In genomic region chr1:158400898-158401297, GRCm38 (mm10) we compare ENCODE assay signal across 23 mouse cellular contexts. TPM values are rescaled to one million over a fixed set of nuclear protein-coding genes. Genes with fewer than 3 reads are reported as not detected.
DNase-seq lines count a peak whose midpoint lies in the region; ATAC-seq and TF ChIP-seq lines count a peak whose summit lies in the region.
"Had no signal": no experiment of that assay in that cellular context is flagged by ENCODE, and none has a peak within 500 bp of the region (broad histone marks: within the 10 kb centered on the region; RNA-seq: fewer than 3 reads in every experiment).

No protein-coding gene starts in this region.

- ATAC-seq in forebrain, embryonic 13.5 days: peak; percentile 87
- no peak for ATAC-seq in forebrain, embryonic 11.5 days (replicated peaks; ENCODE audit: low FRiP score)
- no peak for ATAC-seq in midbrain, embryonic 12.5 days (ENCODE audit: low FRiP score, low read depth)
- ATAC-seq in midbrain, postnatal 0 days (ENCODE audit: low FRiP score): no peak
- ATAC-seq in forebrain, embryonic 14.5 days: peak; percentile 79; the same call in 1 of the 2 replicates
- peak; percentile 64 for ATAC-seq in neural tube, embryonic 14.5 days (ENCODE audit: low read depth)
- no peak for ATAC-seq in lung, postnatal 0 days
- ATAC-seq: intestine, embryonic 15.5 days; Patski had no signal

- H3K4me1 ChIP-seq in forebrain, embryonic 13.5 days: peaks cover 27% of the 10 kb centered on the region
- no peaks in the 10 kb centered on the region for H3K4me1 ChIP-seq in forebrain, embryonic 11.5 days (replicated peaks; ENCODE audit: control insufficient read depth, insufficient read depth, low read length)
- peaks cover 5% of the 10 kb centered on the region; the same call in 1 of the 2 replicates for H3K4me1 ChIP-seq in midbrain, embryonic 12.5 days
- no peaks in the 10 kb centered on the region for H3K4me1 ChIP-seq in midbrain, postnatal 0 days (ENCODE audit: insufficient read depth, low read length)
- peaks cover 7% of the 10 kb centered on the region; the same call in 1 of the 2 replicates for H3K4me1 ChIP-seq in forebrain, embryonic 14.5 days (ENCODE audit: control insufficient read depth, insufficient read depth, low read length)
- no peaks in the 10 kb centered on the region; the same call in 1 of the 2 replicates for H3K4me1 ChIP-seq in neural tube, embryonic 14.5 days (ENCODE audit: control insufficient read depth, insufficient read depth, low read length)
- no peaks in the 10 kb centered on the region for H3K4me1 ChIP-seq in lung, postnatal 0 days (ENCODE audit: insufficient read depth, low read depth, low read length)
- H3K4me1 ChIP-seq: embryonic facial prominence, embryonic 10.5 days; intestine, embryonic 15.5 days had no signal

- H3K9ac ChIP-seq in forebrain, embryonic 13.5 days: no peak overlapping the region
- no peak overlapping the region for H3K9ac ChIP-seq in forebrain, embryonic 11.5 days (ENCODE audit: low read length)
- H3K9ac ChIP-seq in midbrain, embryonic 12.5 days (replicated peaks): no peak overlapping the region
- no peak overlapping the region for H3K9ac ChIP-seq in midbrain, postnatal 0 days (replicated peaks; ENCODE audit: low read length, poor library complexity, severe bottlenecking)
- no peak overlapping the region for H3K9ac ChIP-seq in forebrain, embryonic 14.5 days (ENCODE audit: low read length)
- H3K9ac ChIP-seq in neural tube, embryonic 14.5 days (replicated peaks; ENCODE audit: low read depth, low read length): no peak overlapping the region
- no peak overlapping the region for H3K9ac ChIP-seq in lung, postnatal 0 days (replicated peaks; ENCODE audit: low read depth)
- H3K9ac ChIP-seq: hindbrain, embryonic 12.5 days; intestine, embryonic 15.5 days had no signal

- H3K36me3 ChIP-seq in forebrain, embryonic 13.5 days (ENCODE audit: poor library complexity, severe bottlenecking): peaks cover 14% of the 10 kb centered on the region
- no peaks in the 10 kb centered on the region for H3K36me3 ChIP-seq in forebrain, embryonic 11.5 days (ENCODE audit: control insufficient read depth, insufficient read depth, low read length)
- no peaks in the 10 kb centered on the region for H3K36me3 ChIP-seq in midbrain, embryonic 12.5 days
- no peaks in the 10 kb centered on the region for H3K36me3 ChIP-seq in midbrain, postnatal 0 days (ENCODE audit: insufficient read depth, low read length)
- no peaks in the 10 kb centered on the region for H3K36me3 ChIP-seq in forebrain, embryonic 14.5 days (ENCODE audit: control insufficient read depth, insufficient read depth, low read length)
- H3K36me3 ChIP-seq in neural tube, embryonic 14.5 days (ENCODE audit: control insufficient read depth, insufficient read depth, low read length): no peaks in the 10 kb centered on the region
- H3K36me3 ChIP-seq in lung, postnatal 0 days (ENCODE audit: insufficient read depth, low read length): no peaks in the 10 kb centered on the region
- H3K36me3 ChIP-seq: embryonic facial prominence, embryonic 10.5 days; intestine, embryonic 15.5 days had no signal

- no peaks in the 10 kb centered on the region for H3K9me3 ChIP-seq in forebrain, embryonic 13.5 days (replicated peaks)
- no peaks in the 10 kb centered on the region for H3K9me3 ChIP-seq in forebrain, embryonic 11.5 days (ENCODE audit: control insufficient read depth, low read length)
- H3K9me3 ChIP-seq in midbrain, embryonic 12.5 days: no peaks in the 10 kb centered on the region
- no peaks in the 10 kb centered on the region for H3K9me3 ChIP-seq in midbrain, postnatal 0 days (ENCODE audit: low read length)
- H3K9me3 ChIP-seq in forebrain, embryonic 14.5 days (replicated peaks; ENCODE audit: control insufficient read depth, low read length): no peaks in the 10 kb centered on the region
- no peaks in the 10 kb centered on the region for H3K9me3 ChIP-seq in neural tube, embryonic 14.5 days (ENCODE audit: control insufficient read depth, low read length)
- no peaks in the 10 kb centered on the region for H3K9me3 ChIP-seq in lung, postnatal 0 days (ENCODE audit: low read length)
- H3K9me3 ChIP-seq: embryonic facial prominence, embryonic 10.5 days; hindbrain, embryonic 12.5 days; intestine, embryonic 15.5 days had no signal

- H3K27me3 ChIP-seq in forebrain, embryonic 13.5 days: no peaks in the 10 kb centered on the region
- H3K27me3 ChIP-seq in forebrain, embryonic 11.5 days (ENCODE audit: control insufficient read depth, insufficient read depth, low read length): no peaks in the 10 kb centered on the region
- H3K27me3 ChIP-seq in midbrain, embryonic 12.5 days: no peaks in the 10 kb centered on the region
- no peaks in the 10 kb centered on the region for H3K27me3 ChIP-seq in midbrain, postnatal 0 days (ENCODE audit: insufficient read depth, low read length)
- no peaks in the 10 kb centered on the region for H3K27me3 ChIP-seq in forebrain, embryonic 14.5 days (replicated peaks; ENCODE audit: control insufficient read depth, insufficient read depth, low read length)
- H3K27me3 ChIP-seq in neural tube, embryonic 14.5 days (ENCODE audit: control insufficient read depth, insufficient read depth, low read length): no peaks in the 10 kb centered on the region
- no peaks in the 10 kb centered on the region for H3K27me3 ChIP-seq in lung, postnatal 0 days (replicated peaks; ENCODE audit: insufficient read depth, low read length)
- H3K27me3 ChIP-seq: hindbrain, embryonic 12.5 days; intestine, embryonic 15.5 days had no signal

- no peak overlapping the region for H3K4me2 ChIP-seq in forebrain, embryonic 13.5 days
- no peak overlapping the region for H3K4me2 ChIP-seq in forebrain, embryonic 11.5 days (ENCODE audit: low read depth, low read length, severe bottlenecking)
- no peak overlapping the region for H3K4me2 ChIP-seq in midbrain, embryonic 12.5 days (replicated peaks)
- H3K4me2 ChIP-seq in midbrain, postnatal 0 days (ENCODE audit: low read depth, low read length, poor library complexity, severe bottlenecking): no peak overlapping the region
- H3K4me2 ChIP-seq in forebrain, embryonic 14.5 days (ENCODE audit: low read length): no peak overlapping the region
- no peak overlapping the region for H3K4me2 ChIP-seq in neural tube, embryonic 14.5 days (ENCODE audit: low read depth, low read length)
- H3K4me2 ChIP-seq in lung, postnatal 0 days (replicated peaks; ENCODE audit: low read depth, low read length): no peak overlapping the region
- H3K4me2 ChIP-seq: hindbrain, embryonic 12.5 days; intestine, embryonic 15.5 days had no signal

- H3K27ac ChIP-seq in forebrain, embryonic 13.5 days: no peak overlapping the region
- H3K27ac ChIP-seq in forebrain, embryonic 11.5 days (ENCODE audit: low read depth, low read length): no peak overlapping the region
- 0 out of 2 replicates have a peak overlapping the region, but pooled peaks have one; percentile 4 for H3K27ac ChIP-seq in midbrain, embryonic 12.5 days (replicated peaks)
- no peak overlapping the region for H3K27ac ChIP-seq in midbrain, postnatal 0 days (ENCODE audit: low read depth, low read length)
- H3K27ac ChIP-seq in forebrain, embryonic 14.5 days (ENCODE audit: low read depth, low read length): peak overlapping the region; percentile 3; the same call in 1 of the 2 replicates
- H3K27ac ChIP-seq in neural tube, embryonic 14.5 days (ENCODE audit: low read depth, low read length): no peak overlapping the region
- H3K27ac ChIP-seq in lung, postnatal 0 days (ENCODE audit: low read length): no peak overlapping the region
- H3K27ac ChIP-seq: embryonic facial prominence, embryonic 10.5 days; hindbrain, embryonic 12.5 days; intestine, embryonic 15.5 days had no signal

- no peak for TF ChIP-seq CTCF in midbrain, postnatal 0 days (IDR thresholded peaks at IDR 0.05)
- TF ChIP-seq CTCF in lung, postnatal 0 days (IDR thresholded peaks at IDR 0.05): no peak

- no peak for DNase-seq in forebrain, embryonic 11.5 days (ENCODE audit: low spot score)
- no peak for DNase-seq in midbrain, postnatal 0 days (ENCODE audit: low spot score)
- DNase-seq in forebrain, embryonic 14.5 days (ENCODE audit: low spot score): peak; percentile 63
- DNase-seq in lung, postnatal 10 days: no peak
- DNase-seq in lung, postnatal 0 days (ENCODE audit: low spot score): no peak
- DNase-seq: adrenal gland, adult 8-10 months; adrenal gland, postnatal 36 days; cerebellum, adult 2 months; cerebellum, postnatal 10 days; gastrocnemius, postnatal 36 days; heart, adult 11 months; heart, postnatal 10 days; heart, postnatal 4 days; kidney, adult 2 months had no signal

- WGBS in forebrain, embryonic 13.5 days: 42% methylated on average over 2 of the region's 2 CpGs
- 68% methylated on average over 2 of the region's 2 CpGs for WGBS in forebrain, embryonic 11.5 days
- 78% methylated on average over 2 of the region's 2 CpGs for WGBS in midbrain, embryonic 12.5 days
- WGBS in midbrain, postnatal 0 days: 78% methylated on average over 2 of the region's 2 CpGs
- WGBS in forebrain, embryonic 14.5 days: 30% methylated on average over 2 of the region's 2 CpGs
- 44% methylated on average over 2 of the region's 2 CpGs for WGBS in neural tube, embryonic 14.5 days
- WGBS in lung, postnatal 0 days: 58% methylated on average over 2 of the region's 2 CpGs

- H3K4me3 ChIP-seq in forebrain, embryonic 13.5 days: no peak overlapping the region
- no peak overlapping the region for H3K4me3 ChIP-seq in forebrain, embryonic 11.5 days (ENCODE audit: low read depth, low read length)
- no peak overlapping the region for H3K4me3 ChIP-seq in midbrain, embryonic 12.5 days
- H3K4me3 ChIP-seq in midbrain, postnatal 0 days (ENCODE audit: low read depth, low read length): no peak overlapping the region
- H3K4me3 ChIP-seq in forebrain, embryonic 14.5 days (ENCODE audit: low read depth, low read length): no peak overlapping the region
- H3K4me3 ChIP-seq in neural tube, embryonic 14.5 days (ENCODE audit: low read depth, low read length): no peak overlapping the region
- H3K4me3 ChIP-seq in lung, postnatal 0 days (ENCODE audit: low read depth, low read length): no peak overlapping the region
- H3K4me3 ChIP-seq: embryonic facial prominence, embryonic 10.5 days; hindbrain, embryonic 12.5 days; intestine, embryonic 15.5 days had no signal

- no peak for TF ChIP-seq EP300 in lung, postnatal 0 days (IDR thresholded peaks at IDR 0.05)

RNA-seq across cellular contexts. Expression of gene Astn1, which starts 38.8 kb away (rescaled TPM):
- 24.7 and 28.5 TPM in 2 replicates for polyA plus RNA-seq in forebrain, embryonic 13.5 days (2015; fragmentation: Nextera tagmentation; extraction: Ambion mirVana)
- polyA plus RNA-seq in forebrain, embryonic 11.5 days (2014; fragmentation: Nextera tagmentation; extraction: Ambion mirVana): 19.2 and 19.5 TPM in 2 replicates
- 21.0 and 26.6 TPM in 2 replicates for polyA plus RNA-seq in midbrain, embryonic 12.5 days (2016; fragmentation: Nextera tagmentation; extraction: Ambion mirVana)
- total RNA-seq in midbrain, postnatal 0 days (2014; rRNA removed): 157 and 180 TPM in 2 replicates
- 36.5 and 36.7 TPM in 2 replicates for polyA plus RNA-seq in midbrain, postnatal 0 days (2015; fragmentation: Nextera tagmentation; extraction: Ambion mirVana)
- polyA plus RNA-seq in forebrain, embryonic 14.5 days (2014; fragmentation: Nextera tagmentation; extraction: Ambion mirVana): 38.4 and 40.1 TPM in 2 replicates
- 60.7 and 70.6 TPM in 2 replicates for polyA plus RNA-seq in neural tube, embryonic 14.5 days (2014; fragmentation: Nextera tagmentation; extraction: Ambion mirVana)
- 0.05 and 0.06 TPM in 2 replicates for polyA plus RNA-seq in lung, postnatal 0 days (2015; fragmentation: Nextera tagmentation; extraction: Ambion mirVana)
- total RNA-seq: MEL had no signal
- polyA plus RNA-seq: C2C12, Patski had no signal

RNA-seq across cellular contexts. Expression of gene Brinp2, which starts 44.8 kb away (rescaled TPM):
- 19.0 and 27.1 TPM in 2 replicates for polyA plus RNA-seq in forebrain, embryonic 13.5 days (2015; fragmentation: Nextera tagmentation; extraction: Ambion mirVana)
- polyA plus RNA-seq in forebrain, embryonic 11.5 days (2014; fragmentation: Nextera tagmentation; extraction: Ambion mirVana): 6.2 and 7.1 TPM in 2 replicates
- 8.1 and 10.2 TPM in 2 replicates for polyA plus RNA-seq in midbrain, embryonic 12.5 days (2016; fragmentation: Nextera tagmentation; extraction: Ambion mirVana)
- total RNA-seq in midbrain, postnatal 0 days (2014; rRNA removed): 55.8 and 67.0 TPM in 2 replicates
- 41.0 and 44.0 TPM in 2 replicates for polyA plus RNA-seq in midbrain, postnatal 0 days (2015; fragmentation: Nextera tagmentation; extraction: Ambion mirVana)
- 23.6 and 36.7 TPM in 2 replicates for polyA plus RNA-seq in forebrain, embryonic 14.5 days (2014; fragmentation: Nextera tagmentation; extraction: Ambion mirVana)
- 24.0 and 25.9 TPM in 2 replicates for polyA plus RNA-seq in neural tube, embryonic 14.5 days (2014; fragmentation: Nextera tagmentation; extraction: Ambion mirVana)
- polyA plus RNA-seq in lung, postnatal 0 days (2015; fragmentation: Nextera tagmentation; extraction: Ambion mirVana): 0.02 and 0.04 TPM in 2 replicates
- total RNA-seq: MEL had no signal
- polyA plus RNA-seq: C2C12, Patski had no signal

Comparison
In these comparisons a context has a peak if more than half of its experiments do, and no peak if none do; other contexts are left out.
1. ATAC-seq: peak in forebrain, embryonic 13.5 days (single experiment), forebrain, embryonic 14.5 days (single experiment) and neural tube, embryonic 14.5 days (single experiment); none in forebrain, embryonic 11.5 days (single experiment), midbrain, embryonic 12.5 days (single experiment), midbrain, postnatal 0 days (single experiment) and lung, postnatal 0 days (single experiment).
2. H3K27ac ChIP-seq: peak in midbrain, embryonic 12.5 days (single experiment) and forebrain, embryonic 14.5 days (single experiment); none in forebrain, embryonic 13.5 days (single experiment), forebrain, embryonic 11.5 days (single experiment), midbrain, postnatal 0 days (single experiment), neural tube, embryonic 14.5 days (single experiment) and lung, postnatal 0 days (single experiment).
3. RNA of gene Astn1, which starts 38.8 kb away (polyA plus RNA-seq): 60.7 to 70.6 TPM in neural tube, embryonic 14.5 days, 38.4 to 40.1 TPM in forebrain, embryonic 14.5 days, 36.5 to 36.7 TPM in midbrain, postnatal 0 days, 24.7 to 28.5 TPM in forebrain, embryonic 13.5 days, 21.0 to 26.6 TPM in midbrain, embryonic 12.5 days and 19.2 to 19.5 TPM in forebrain, embryonic 11.5 days; 0.05 to 0.06 TPM in lung, postnatal 0 days; every median in the first group is over 10 times any median in the second.